Mouse (Mus musculus): Measurements from ENCODE around the gene Camkk1.

DNA sequence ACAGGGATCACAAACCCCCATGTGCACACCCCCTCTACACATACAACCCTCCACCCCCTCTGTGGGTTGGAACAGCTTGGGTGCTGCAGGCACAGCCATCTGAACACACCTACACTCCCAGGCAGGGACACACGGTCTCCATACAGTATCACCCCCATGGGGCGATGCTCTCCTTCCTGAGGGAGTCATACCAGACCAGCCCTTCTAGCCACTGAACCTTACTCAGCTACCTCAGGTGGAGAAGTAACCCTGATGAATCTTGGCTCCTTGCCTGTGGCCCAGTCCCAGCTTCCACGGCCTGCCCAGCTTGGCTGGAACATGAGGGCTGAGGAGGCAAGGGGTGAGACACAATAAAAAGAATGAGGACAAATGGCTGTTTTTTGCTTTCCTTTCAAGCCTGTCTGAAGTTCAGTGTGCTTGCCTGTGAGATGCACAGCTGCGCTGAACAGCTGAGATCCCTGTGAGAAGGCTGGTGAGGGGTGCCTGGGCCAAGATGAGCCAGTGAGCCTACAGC is 3.9 kb upstream of the Camkk1 start:
- TF ChIP-seq CTCF (IDR thresholded peaks at IDR 0.05; ENCODE audit: insufficient read depth, low read depth, low read length) (no peak), POLR2A (IDR thresholded peaks at IDR 0.05; ENCODE audit: insufficient read depth, low read depth, low read length) (no peak)
